Mouse (Mus musculus) monocyte, adult 59 days (primary cell): Measurements from ENCODE around the gene Pam16. TPM values are rescaled to one million over a fixed set of nuclear protein-coding genes. Genes with fewer than 3 reads are reported as not detected.

Source experiments
- total RNA-seq, 2 experiments: library from RNA; stranded (reverse); gene quantifications; one replicate each; pipeline ENCODE4 v1.2.4; 2023

The Pam16 gene
- 10 to 100 TPM; 37.4 to 39.3 TPM for total RNA-seq

GRCm38 (mm10) chr16:4624481-4625110 is at the start of gene Pam16:
Pam16 (minus strand) TSS chr16:4624988.

GRCm38 (mm10) chr16:4639831-4640237 is 15.0 kb upstream of the Pam16 start, which contains the start of the genes Vasn and Dnaja3:
Vasn (plus strand) TSS chr16:4639941.
Dnaja3 (plus strand) TSS chr16:4639989.

GRCm38 (mm10) chr16:4593971-4594813 is 30.6 kb downstream of the Pam16 start, which contains the start of gene Glis2:
Glis2 (plus strand) TSS chr16:4594713.

Other genes starting within 250 kb of the Pam16 start
- 1 to 10 TPM; 8.1 to 9.3 TPM for gene Adcy9, start 204.5 kb downstream of the Pam16 start, total RNA-seq
- 1 to 10 TPM in 1 of 2 experiments, under 1 TPM in 1; 0.86 to 2.2 TPM for gene Srl, start 83.2 kb downstream of the Pam16 start, total RNA-seq
- gene Tfap4, start 65.1 kb downstream of the Pam16 start, total RNA-seq, result 1 to 10 TPM; 5.2 to 7.6 TPM
- 1 to 10 TPM; 1.2 to 2.4 TPM for gene Glis2, start 30.3 kb downstream of the Pam16 start, total RNA-seq
- 1 to 10 TPM in 1 of 2 experiments, under 1 TPM in 1; 0.36 to 2.5 TPM for gene Vasn, start 15.0 kb upstream of the Pam16 start, total RNA-seq
- gene Dnaja3, start 15.0 kb upstream of the Pam16 start, total RNA-seq, result 10 to 100 TPM; 21.1 to 22.4 TPM
- 100 to 1,000 TPM; 132 to 161 TPM for gene Coro7, start 54.8 kb upstream of the Pam16 start, total RNA-seq
- 10 to 100 TPM in 1 of 2 experiments, 1 to 10 TPM in 1; 9.1 to 11.6 TPM for gene Nmral1, start 94.4 kb upstream of the Pam16 start, total RNA-seq
- gene Hmox2, start 101.4 kb upstream of the Pam16 start, total RNA-seq, result 10 to 100 TPM; 63.6 to 81.5 TPM
- 10 to 100 TPM; 39.5 to 44.0 TPM for gene Cdip1, start 165.3 kb upstream of the Pam16 start, total RNA-seq
- gene 4930562C15Rik, start 210.4 kb upstream of the Pam16 start, total RNA-seq, result not detected